Mouse (Mus musculus) CH12.LX (cell line): Measurements from ENCODE around the gene Gm15217. TPM values are rescaled to one million over a fixed set of nuclear protein-coding genes. Genes with fewer than 3 reads are reported as not detected.

Experiments
- DNase-seq: peaks from one replicate; pipeline ENCODE4 v3.0.0-alpha.2; 2013; ENCODE audit errors: extremely low read depth
- H3K27ac ChIP-seq: 2 replicates; pipeline ENCODE4 v1.5.1; 2012; ENCODE audit warnings: low read depth, mild to moderate bottlenecking, control low read depth, moderate library complexity; ENCODE audit not compliant: insufficient read depth
- H3K27me3 ChIP-seq: replicated peaks from 2 replicates; pipeline ENCODE3; 2012; ENCODE audit warnings: inconsistent platforms
- H3K36me3 ChIP-seq, 2 experiments: replicated peaks in 1 of 2; 2 replicates each; pipeline versions ENCODE3 to v1.6.1; 2012; ENCODE audit warnings: inconsistent platforms in 1 of 2, low read length in 1 of 2, mild to moderate bottlenecking in 1 of 2, mixed read lengths in 1 of 2, moderate library complexity in 1 of 2; ENCODE audit not compliant: control insufficient read depth in 1 of 2, insufficient read depth in 1 of 2
- H3K4me1 ChIP-seq, 2 experiments: 2 replicates each; pipeline ENCODE4 v1.6.1; 2012; ENCODE audit warnings: inconsistent platforms in 1 of 2, moderate library complexity in 1 of 2; ENCODE audit not compliant: insufficient read depth in 2 of 2, control insufficient read depth in 1 of 2
- H3K4me2 ChIP-seq: 2 replicates; pipeline ENCODE4 v1.6.1; 2012; ENCODE audit warnings: low read depth, mild to moderate bottlenecking, control low read depth; ENCODE audit not compliant: poor library complexity, insufficient read depth, severe bottlenecking
- H3K4me3 ChIP-seq, 3 experiments: fragments of 150-350 bp in 1 of 3; sonication (generic) in 1 of 3; replicated peaks in 1 of 3; 2 replicates each; pipeline versions ENCODE3 to v1.5.1; 2011 to 2012; ENCODE audit warnings: low read depth in 2 of 3, low read length in 2 of 3, mild to moderate bottlenecking in 2 of 3, moderate library complexity in 2 of 3, control low read depth in 1 of 3, improper control_type of control experiment in 1 of 3, inconsistent platforms in 1 of 3, mixed read lengths in 1 of 3; ENCODE audit not compliant: poor library complexity in 1 of 3
- H3K79me2 ChIP-seq: replicated peaks from 2 replicates; pipeline ENCODE4 v1.6.1; 2012; ENCODE audit warnings: mild to moderate bottlenecking, moderate library complexity; ENCODE audit not compliant: control insufficient read depth, poor library complexity, insufficient read depth, severe bottlenecking; ENCODE audit errors: extremely low read depth
- H3K9ac ChIP-seq: 2 replicates; pipeline ENCODE4 v1.6.1; 2012; ENCODE audit warnings: low read depth, mild to moderate bottlenecking, control low read depth, moderate library complexity; ENCODE audit not compliant: insufficient read depth
- H3K9me3 ChIP-seq: replicated peaks from 2 replicates; pipeline ENCODE3; 2012; ENCODE audit warnings: low read length, inconsistent platforms, mixed read lengths
- CHD2 ChIP-seq: IDR thresholded peaks from 2 replicates; pipeline ENCODE4 v1.6.1; 2011; ENCODE audit warnings: low read length, improper control_type of control experiment
- ELF1 ChIP-seq: IDR thresholded peaks from 2 replicates; pipeline ENCODE4 v1.6.1; 2014; ENCODE audit warnings: low read depth, mild to moderate bottlenecking, inconsistent platforms, low read length, improper control_type of control experiment
- ETS1 ChIP-seq: conservative IDR thresholded peaks from 2 replicates; pipeline ENCODE4 v1.6.1; 2012; ENCODE audit warnings: low read depth, mild to moderate bottlenecking, inconsistent platforms, low read length, improper control_type of control experiment, moderate library complexity
- GABPA ChIP-seq: IDR thresholded peaks from 2 replicates; pipeline ENCODE4 v1.6.1; 2012; ENCODE audit warnings: low read depth, low read length, improper control_type of control experiment, inconsistent platforms; ENCODE audit not compliant: insufficient replicate concordance
- IRF4 ChIP-seq: IDR thresholded peaks from 2 replicates; pipeline ENCODE4 v1.6.1; 2014; ENCODE audit warnings: low read depth, mild to moderate bottlenecking, inconsistent platforms, low read length, improper control_type of control experiment
- JUN ChIP-seq: IDR thresholded peaks from 2 replicates; pipeline ENCODE4 v1.6.1; 2011; ENCODE audit warnings: low read depth, mild to moderate bottlenecking, low read length, improper control_type of control experiment, moderate library complexity; ENCODE audit not compliant: insufficient read depth
- JUND ChIP-seq: conservative IDR thresholded peaks from 2 replicates; pipeline ENCODE4 v1.6.1; 2011; ENCODE audit warnings: low read depth, low read length, improper control_type of control experiment
- KAT2A ChIP-seq: IDR thresholded peaks from 2 replicates; pipeline ENCODE4 v1.6.1; 2012; ENCODE audit warnings: low read length, improper control_type of control experiment, inconsistent platforms; ENCODE audit not compliant: insufficient replicate concordance
- MAFK ChIP-seq: IDR thresholded peaks from 2 replicates; pipeline ENCODE4 v1.6.1; 2011; ENCODE audit warnings: low read length, improper control_type of control experiment; ENCODE audit not compliant: insufficient replicate concordance
- MEF2A ChIP-seq: IDR thresholded peaks from 2 replicates; pipeline ENCODE4 v1.6.1; 2014; ENCODE audit warnings: low read depth, mild to moderate bottlenecking, inconsistent platforms, low read length, improper control_type of control experiment, borderline replicate concordance
- MYC ChIP-seq: IDR thresholded peaks from 2 replicates; pipeline ENCODE4 v1.6.1; 2011; ENCODE audit warnings: low read depth, mild to moderate bottlenecking, improper control_type of control experiment, low read length
- NELFE ChIP-seq: IDR thresholded peaks from 2 replicates; pipeline ENCODE4 v1.6.1; 2011; ENCODE audit warnings: low read depth, low read length, improper control_type of control experiment
- NRF1 ChIP-seq: IDR thresholded peaks from 2 replicates; pipeline ENCODE4 v1.6.1; 2014; ENCODE audit warnings: low read depth, mild to moderate bottlenecking, inconsistent platforms, low read length, improper control_type of control experiment, moderate library complexity
- POLR2A ChIP-seq: IDR thresholded peaks from 2 replicates; pipeline ENCODE4 v1.6.1; 2011; ENCODE audit warnings: low read depth, mild to moderate bottlenecking, improper control_type of control experiment, low read length
- RCOR1 ChIP-seq: conservative IDR thresholded peaks from 2 replicates; pipeline ENCODE4 v1.6.1; 2012; ENCODE audit warnings: low read depth, mild to moderate bottlenecking, inconsistent platforms, low read length, improper control_type of control experiment
- SIN3A ChIP-seq: IDR thresholded peaks from 2 replicates; pipeline ENCODE4 v1.6.1; 2012; ENCODE audit warnings: low read length, improper control_type of control experiment, inconsistent platforms
- TBP ChIP-seq: conservative IDR thresholded peaks from 2 replicates; pipeline ENCODE4 v1.6.1; 2011; ENCODE audit warnings: low read depth, low read length, improper control_type of control experiment
- UBTF ChIP-seq: IDR thresholded peaks from 2 replicates; pipeline ENCODE4 v1.6.1; 2012; ENCODE audit warnings: low read depth, mild to moderate bottlenecking, inconsistent platforms, low read length, improper control_type of control experiment, moderate library complexity
- USF1 ChIP-seq: IDR thresholded peaks from 2 replicates; pipeline ENCODE4 v1.6.1; 2014; ENCODE audit warnings: low read depth, mild to moderate bottlenecking, inconsistent platforms, low read length, improper control_type of control experiment
- USF2 ChIP-seq: conservative IDR thresholded peaks from 2 replicates; pipeline ENCODE4 v1.6.1; 2011; ENCODE audit warnings: low read depth, low read length, improper control_type of control experiment
- ZNF384 ChIP-seq: IDR thresholded peaks from 2 replicates; pipeline ENCODE4 v1.6.1; 2012; ENCODE audit warnings: low read depth, low read length, improper control_type of control experiment, inconsistent platforms
- dilution Hi-C: fragments of 300-500 bp; cut with MboI; formaldehyde crosslinking; loops from 2 replicates; pipeline ENCODE4 v1.14.3; 2020; ENCODE audit warnings: low sequenced_read_pairs; ENCODE audit not compliant: extremely low pct_unique_long_range_greater_than_20kb, extremely low pct_ligation_motif_present
- in situ Hi-C: fragments of 300-500 bp; cut with MboI; formaldehyde crosslinking; loops from 3 replicates; pipeline ENCODE4 v1.14.3; 2019; ENCODE audit warnings: low sequenced_read_pairs, low pct_ligation_motif_present, low pct_unique_long_range_greater_than_20kb, mixed read lengths
- polyA plus RNA-seq: library from polyadenylated mRNA; unstranded; fragments of >175 nt; gene quantifications from 2 replicates; pipeline ENCODE4 v1.2.1, GENCODE M21; 2012; ENCODE audit warnings: low read depth; ENCODE audit not compliant: insufficient read length
- total RNA-seq, 2 experiments: library from RNA; depleted of rRNA; stranded (reverse); fragments of 300-350 nt in 1 of 2; fragments of >200 nt in 1 of 2; gene quantifications; 2 replicates each; pipeline ENCODE4 v1.2.3; 2012 to 2014

Gene Gm15217
- total and polyA plus RNA-seq, 3 experiments, result not detected

DNA sequence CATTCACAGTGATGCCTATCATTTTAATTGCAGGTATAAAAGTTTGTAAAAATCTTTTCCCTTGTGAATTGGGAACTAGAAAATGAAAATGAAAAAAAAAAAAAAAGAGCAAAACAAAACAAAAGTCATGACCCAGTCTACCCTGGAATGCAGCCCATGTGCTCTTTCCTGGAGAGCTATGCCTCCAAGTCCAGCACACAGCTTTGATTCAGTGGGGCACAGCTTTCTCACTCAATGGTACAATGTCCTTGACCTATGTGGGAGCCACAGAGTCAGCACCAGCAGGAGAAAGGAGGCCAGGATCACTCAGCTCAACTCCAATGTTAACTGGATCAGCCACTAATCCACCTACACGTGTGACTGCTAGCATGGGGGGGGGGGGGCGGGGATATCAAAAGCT lies 20.7 kb downstream of the Gm15217 start:
- no peak for DNase-seq
- dilution Hi-C loops, result no loop called here
- Histone ChIP-seq H3K9me3 (no peaks in the 10 kb centered on the region), H3K9ac (no peak overlapping the region), H3K36me3 (no peaks in the 10 kb centered on the region), H3K27me3 (no peaks in the 10 kb centered on the region), H3K79me2 (no peaks in the 10 kb centered on the region), H3K4me1 (no peaks in the 10 kb centered on the region), H3K27ac (no peak overlapping the region), H3K4me3 (no peak overlapping the region), H3K4me2 (no peak overlapping the region)
- TF ChIP-seq SIN3A (no peak), GABPA (no peak), ZNF384 (no peak), IRF4 (no peak), KAT2A (no peak), POLR2A (no peak), USF2 (no peak), MYC (no peak), UBTF (no peak)
- in situ Hi-C loops, result no loop called here

DNA sequence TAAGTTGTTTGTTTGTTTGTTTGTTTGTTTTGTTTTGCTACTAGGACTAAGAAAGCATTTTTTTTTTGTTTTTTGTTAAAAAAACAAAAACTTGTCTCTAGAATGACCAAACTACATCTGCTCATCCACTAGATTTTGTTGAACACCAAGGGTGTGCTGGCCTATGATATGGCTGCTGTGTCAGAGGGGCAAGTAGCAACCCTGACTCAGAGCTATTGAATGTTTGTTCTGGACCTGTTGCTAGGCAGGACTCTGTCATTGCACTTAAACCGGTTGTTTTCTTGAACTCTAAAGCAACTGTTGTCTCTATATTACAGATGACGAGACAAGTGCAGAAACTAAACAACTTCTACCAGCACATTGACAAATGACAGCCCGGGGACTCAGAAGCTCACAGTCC lies 29.1 kb downstream of the Gm15217 start:
- DNase-seq, result no peak
- TF ChIP-seq SIN3A, result no peak
- TF ChIP-seq ETS1, result no peak
- TF ChIP-seq CHD2, result no peak
- no peak for TF ChIP-seq MAFK
- Histone ChIP-seq H3K9ac (no peak overlapping the region), H3K27ac (no peak overlapping the region), H3K4me2 (no peak overlapping the region), H3K4me1 (no peaks in the 10 kb centered on the region), H3K4me3 (no peak overlapping the region), H3K36me3 (no peaks in the 10 kb centered on the region), H3K9me3 (no peaks in the 10 kb centered on the region), H3K79me2 (no peaks in the 10 kb centered on the region), H3K27me3 (no peaks in the 10 kb centered on the region)
- dilution Hi-C loops (no loop called here), in situ Hi-C loops (no loop called here)

- in situ Hi-C loops (no loop called here), dilution Hi-C loops (no loop called here)
- no peaks in the 10 kb centered on the region for H3K27me3 ChIP-seq
- no peaks in the 10 kb centered on the region for H3K36me3 ChIP-seq
- no peak overlapping the region for H3K4me3 ChIP-seq
- no peak overlapping the region for H3K27ac ChIP-seq
- DNase-seq, result no peak
- TF ChIP-seq TBP, result no peak
- no peak for TF ChIP-seq SIN3A
- TF ChIP-seq CHD2, result no peak
- TF ChIP-seq NRF1, result no peak
- no peak for TF ChIP-seq KAT2A
- TF ChIP-seq JUND, result no peak
- no peak for TF ChIP-seq NELFE
- TF ChIP-seq GABPA, result no peak
- no peak for TF ChIP-seq ELF1
- TF ChIP-seq MEF2A, result no peak
- TF ChIP-seq ZNF384, result no peak
- TF ChIP-seq USF1, result no peak
- no peak for TF ChIP-seq JUN
- TF ChIP-seq RCOR1, result no peak
- no peaks in the 10 kb centered on the region for H3K4me1 ChIP-seq
- no peaks in the 10 kb centered on the region for H3K79me2 ChIP-seq
- H3K9ac ChIP-seq, result no peak overlapping the region
- no peaks in the 10 kb centered on the region for H3K9me3 ChIP-seq
- H3K4me2 ChIP-seq, result no peak overlapping the region
Measured at GRCm38 (mm10) chr14:46409016-46409415, 29.8 kb downstream of the Gm15217 start.
